Mouse (Mus musculus): Measurements from ENCODE around the gene Rsph9. TPM values are rescaled to one million over a fixed set of nuclear protein-coding genes. Genes with fewer than 3 reads are reported as not detected.
A peak's percentile ranks its signal among the peaks of the same experiment; 100 is the strongest.

The Rsph9 gene
- total and polyA plus RNA-seq, 3 experiments = 0.29 TPM; not detected in 2

GRCm38 (mm10) chr17:46152847-46153782, 9.1 kb upstream of the Rsph9 start, which contains the start of gene Mad2l1bp (continued):
- TF ChIP-seq E2F4 (IDR thresholded peaks at IDR 0.05; ENCODE audit: borderline replicate concordance, low read depth, low read length) (no peak; the same call in 1 of the 2 replicates), NELFE (IDR thresholded peaks at IDR 0.05; ENCODE audit: low read depth, low read length) (peak; percentile 98), ZC3H11A (IDR thresholded peaks at IDR 0.05; ENCODE audit: low read depth, low read length) (no peak), CHD1 (IDR thresholded peaks at IDR 0.05; ENCODE audit: low read depth, low read length) (no peak), POLR2AphosphoS2 (IDR thresholded peaks at IDR 0.05; ENCODE audit: low read length) (peak; percentile 98), ZMIZ1 (IDR thresholded peaks at IDR 0.05; ENCODE audit: low read depth, low read length) (peak; percentile 98), ETS1 (IDR thresholded peaks at IDR 0.05; ENCODE audit: low read depth, low read length) (peak; percentile 45; the same call in 1 of the 2 replicates), GATA1 (IDR thresholded peaks at IDR 0.05; ENCODE audit: low read depth, low read length) (no peak), TAL1 (IDR thresholded peaks at IDR 0.05; ENCODE audit: low read length) (no peak), JUND (IDR thresholded peaks at IDR 0.05; ENCODE audit: low read depth, low read length) (no peak), POLR2A (IDR thresholded peaks at IDR 0.05; ENCODE audit: control insufficient read depth in 1 of 2, insufficient read depth in 1 of 2, low read depth in 1 of 2, low read length in 2 of 2, poor library complexity in 1 of 2) (peak; percentile 99 to 100), CTCF (IDR thresholded peaks at IDR 0.05 in 2 of 3, conservative IDR thresholded peaks at IDR 0.05 in 1 of 3; ENCODE audit: control insufficient read depth in 1 of 3, insufficient read depth in 1 of 3, low read depth in 2 of 3, low read length in 3 of 3, poor library complexity in 1 of 3, severe bottlenecking in 1 of 3) (no peak), USF2 (IDR thresholded peaks at IDR 0.05; ENCODE audit: borderline replicate concordance in 1 of 2, insufficient read depth in 1 of 2, low read depth in 1 of 2, low read length in 2 of 2) (no peak), KAT2A (conservative IDR thresholded peaks at IDR 0.05; ENCODE audit: low read depth, low read length) (no peak; the same call in 1 of the 2 replicates), EP300 (IDR thresholded peaks at IDR 0.05; ENCODE audit: low read depth in 1 of 2, low read length in 2 of 2) (no peak), NRF1 (IDR thresholded peaks at IDR 0.05; ENCODE audit: insufficient read depth, low read depth, low read length, poor library complexity, severe bottlenecking) (peak; percentile 60), CHD2 (IDR thresholded peaks at IDR 0.05; ENCODE audit: low read length) (no peak)

- TF ChIP-seq MXI1 (IDR thresholded peaks at IDR 0.05; ENCODE audit: low read depth, low read length) (peak; percentile 42; the same call in 1 of the 2 replicates), JUND (IDR thresholded peaks at IDR 0.05; ENCODE audit: low read depth, low read length) (peak; percentile 63; the same call in 1 of the 2 replicates), ETS1 (IDR thresholded peaks at IDR 0.05; ENCODE audit: low read depth, low read length) (peak; percentile 96), TCF12 (IDR thresholded peaks at IDR 0.05; ENCODE audit: low read depth, low read length) (peak; percentile 14; the same call in 1 of the 2 replicates), EP300 (IDR thresholded peaks at IDR 0.05; ENCODE audit: low read depth in 1 of 2, low read length in 2 of 2) (peak; percentile 60 to 80), RCOR1 (IDR thresholded peaks at IDR 0.05; ENCODE audit: low read depth, low read length) (0 out of 2 replicates have a peak, but pooled peaks have one; percentile 13), NELFE (IDR thresholded peaks at IDR 0.05; ENCODE audit: low read depth, low read length) (no peak), USF1 (IDR thresholded peaks at IDR 0.05; ENCODE audit: low read depth, low read length) (peak; percentile 63), SIN3A (IDR thresholded peaks at IDR 0.05; ENCODE audit: low read length) (peak; percentile 28; the same call in 1 of the 2 replicates), TAL1 (IDR thresholded peaks at IDR 0.05; ENCODE audit: low read length) (0 out of 2 replicates have a peak, but pooled peaks have one; percentile 12), GATA1 (IDR thresholded peaks at IDR 0.05; ENCODE audit: low read depth, low read length) (peak; percentile 69), MAX (IDR thresholded peaks at IDR 0.05; ENCODE audit: low read length) (peak; percentile 69; the same call in 1 of the 2 replicates), ELF1 (IDR thresholded peaks at IDR 0.05; ENCODE audit: low read depth, low read length) (no peak), POLR2AphosphoS5 (IDR thresholded peaks at IDR 0.05; ENCODE audit: borderline replicate concordance, low read depth, low read length) (no peak), MEF2A (IDR thresholded peaks at IDR 0.05; ENCODE audit: extremely low read depth, insufficient replicate concordance, low read depth, low read length, poor library complexity, severe bottlenecking) (0 out of 2 replicates have a peak, but pooled peaks have one; percentile 10), UBTF (IDR thresholded peaks at IDR 0.05; ENCODE audit: borderline replicate concordance, insufficient read depth, low read depth, low read length) (no peak), MYC (IDR thresholded peaks at IDR 0.05; ENCODE audit: low read depth, low read length) (peak; percentile 85; the same call in 1 of the 2 replicates)
- H3K4me3 ChIP-seq (ENCODE audit: control insufficient read depth in 1 of 2, insufficient read depth in 1 of 2, low read depth in 2 of 2, low read length in 2 of 2) = no peak overlapping the region
- H3K79me2 ChIP-seq (ENCODE audit: control insufficient read depth, insufficient read depth, low read length, poor library complexity) = no peaks in the 10 kb centered on the region
- peak overlapping the region; percentile 5; the same call in 1 of the 2 replicates for H3K27ac ChIP-seq (ENCODE audit: control insufficient read depth, low read depth, low read length)
- peak; percentile 58 for DNase-seq (ENCODE audit: low read depth, low spot score)
- no peak overlapping the region for H3K9ac ChIP-seq (ENCODE audit: control insufficient read depth, low read depth, low read length, poor library complexity, severe bottlenecking)
- H3K27me3 ChIP-seq (ENCODE audit: control insufficient read depth in 1 of 2, insufficient read depth in 2 of 2, low read length in 2 of 2) = no peaks in the 10 kb centered on the region
- peaks cover 0 to 18% of the 10 kb centered on the region in 2 experiments; a peak in 2 of 4 replicates for H3K36me3 ChIP-seq (ENCODE audit: control insufficient read depth in 1 of 2, insufficient read depth in 2 of 2, low read length in 2 of 2)
- peaks cover 15 to 23% of the 10 kb centered on the region in 2 experiments for H3K4me1 ChIP-seq (ENCODE audit: control insufficient read depth in 1 of 2, insufficient read depth in 2 of 2, low read length in 2 of 2)
- no peaks in the 10 kb centered on the region for H3K9me3 ChIP-seq (replicated peaks; ENCODE audit: insufficient read depth, low read length)
These were observed 4.1 kb downstream of the Rsph9 start for GRCm38 (mm10) chr17:46139872-46140271.
